Mouse (Mus musculus) midbrain, embryonic 16.5 days (tissue): Measurements from ENCODE around the gene Plpp6. TPM values are rescaled to one million over a fixed set of nuclear protein-coding genes. Genes with fewer than 3 reads are reported as not detected.

Experiments
- ATAC-seq: fragments of 200-750 bp; cut with Nextera tagmentation; 2 replicates; pipeline ENCODE4 v1.8.0; 2017; ENCODE audit warnings: moderate TSS enrichment
- H3K27ac ChIP-seq: fragments of 300-500 bp; sonication (generic); 2 replicates; pipeline ENCODE4 v1.5.1; 2014; ENCODE audit warnings: mild to moderate bottlenecking, low read length, mixed read lengths
- H3K27me3 ChIP-seq: fragments of 300-500 bp; sonication (generic); 2 replicates; pipeline ENCODE4 v1.6.1; 2014; ENCODE audit warnings: low read depth, low read length, mixed read lengths; ENCODE audit not compliant: control insufficient read depth, insufficient read depth
- H3K36me3 ChIP-seq: fragments of 300-500 bp; sonication (generic); 2 replicates; pipeline ENCODE4 v1.6.1; 2014; ENCODE audit warnings: mild to moderate bottlenecking, low read length, moderate library complexity, mixed read lengths; ENCODE audit not compliant: control insufficient read depth, insufficient read depth
- H3K4me1 ChIP-seq: fragments of 300-500 bp; sonication (generic); 2 replicates; pipeline ENCODE4 v1.6.1; 2014; ENCODE audit warnings: mild to moderate bottlenecking, low read length, mixed read lengths; ENCODE audit not compliant: control insufficient read depth, insufficient read depth
- H3K4me2 ChIP-seq: fragments of 300-500 bp; sonication (generic); 2 replicates; pipeline ENCODE4 v1.6.1; 2014; ENCODE audit warnings: mild to moderate bottlenecking, low read length, mixed read lengths
- H3K4me3 ChIP-seq: fragments of 300-500 bp; sonication (generic); 2 replicates; pipeline ENCODE4 v1.5.1; 2014; ENCODE audit warnings: low read depth, mild to moderate bottlenecking, low read length, moderate library complexity, mixed read lengths
- H3K9ac ChIP-seq: fragments of 300-500 bp; sonication (generic); 2 replicates; pipeline ENCODE4 v1.6.1; 2014; ENCODE audit warnings: low read depth, low read length, mixed read lengths
- H3K9me3 ChIP-seq: fragments of 300-500 bp; sonication (generic); replicated peaks from 2 replicates; pipeline ENCODE4 v1.6.1; 2014; ENCODE audit warnings: mild to moderate bottlenecking, low read length, mixed read lengths; ENCODE audit not compliant: control insufficient read depth, poor library complexity, severe bottlenecking
- WGBS: fragments of 180-500 bp; shearing (Covaris S2); extraction: QIAGEN DNeasy Blood & Tissue Kit; methylation state at CpG from one replicate; pipeline ENCODE4 v1.1.7; 2014; 5-methylcytosine and 5-hydroxymethylcytosine counted together
- polyA plus RNA-seq: library from polyadenylated mRNA; unstranded; fragments of >200 nt; fragmentation: Nextera tagmentation; extraction: Ambion mirVana; gene quantifications from 2 replicates; pipeline ENCODE4 v1.2.1, GENCODE M21; 2015

The Plpp6 gene
- polyA plus RNA-seq, 1 experiment from 2014 or later, result 15.2 TPM

DNA sequence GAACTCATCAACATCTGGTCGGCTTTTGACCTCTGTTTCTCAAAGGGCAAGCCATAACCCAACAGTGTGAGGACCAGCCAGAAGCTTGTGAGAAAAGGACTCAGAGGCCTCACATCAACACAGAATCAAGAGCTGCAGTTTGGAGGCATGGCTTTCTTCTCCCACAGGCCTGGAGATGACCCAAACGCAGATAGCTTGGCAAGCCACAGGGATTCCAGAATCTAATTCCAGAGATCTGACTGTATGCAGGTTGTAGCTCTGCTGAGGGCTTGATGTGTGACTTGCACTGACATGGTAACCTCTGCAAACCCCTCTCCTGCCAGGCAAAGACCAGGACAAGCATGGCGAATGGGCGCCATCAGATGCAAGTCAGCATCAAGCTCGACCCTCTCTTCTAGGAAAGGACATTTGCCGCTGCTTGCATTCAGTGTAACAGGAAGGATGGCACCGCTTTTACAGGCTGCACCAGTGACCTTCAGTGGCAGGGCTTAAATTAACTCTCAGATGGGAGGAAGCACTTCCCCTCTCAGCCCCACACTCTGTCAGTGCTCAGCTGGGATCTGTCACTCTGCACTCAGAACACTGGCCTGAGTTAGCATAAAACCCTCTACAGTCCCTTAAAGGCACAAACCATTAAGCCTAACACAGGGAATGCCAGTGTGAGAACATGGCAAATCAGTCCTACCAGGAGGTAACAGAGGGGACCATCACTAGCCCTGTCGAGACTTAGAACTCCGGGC lies 23.4 kb upstream of the Plpp6 start:
- Histone ChIP-seq H3K4me3 (no peak overlapping the region), H3K9me3 (no peaks in the 10 kb centered on the region), H3K27me3 (no peaks in the 10 kb centered on the region), H3K4me2 (no peak overlapping the region), H3K27ac (no peak overlapping the region), H3K36me3 (no peaks in the 10 kb centered on the region), H3K9ac (no peak overlapping the region), H3K4me1 (no peaks in the 10 kb centered on the region)
- WGBS, result 77% methylated on average over 9 of the region's 9 CpGs
- no peak for ATAC-seq

DNA sequence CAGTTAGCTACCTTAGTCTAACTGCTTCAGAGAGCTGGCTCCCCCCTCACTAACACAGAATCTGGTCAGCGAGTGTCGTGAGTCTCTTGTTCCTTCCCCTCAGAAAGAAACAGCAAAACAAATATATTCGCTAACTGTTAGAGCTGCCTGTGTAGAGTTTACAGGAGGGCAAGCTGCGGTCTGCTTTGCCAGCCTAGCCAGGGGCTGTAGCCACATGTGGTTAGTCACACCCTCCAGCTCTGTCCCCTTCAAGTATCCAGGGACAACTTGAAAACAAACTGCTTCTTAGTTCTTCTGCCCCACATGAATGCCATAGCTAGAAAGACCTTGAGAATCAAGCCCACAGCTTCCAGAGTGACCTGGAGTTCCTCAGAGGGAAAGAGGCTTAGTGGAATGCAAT lies 22.5 kb upstream of the Plpp6 start:
- no peak for ATAC-seq

DNA sequence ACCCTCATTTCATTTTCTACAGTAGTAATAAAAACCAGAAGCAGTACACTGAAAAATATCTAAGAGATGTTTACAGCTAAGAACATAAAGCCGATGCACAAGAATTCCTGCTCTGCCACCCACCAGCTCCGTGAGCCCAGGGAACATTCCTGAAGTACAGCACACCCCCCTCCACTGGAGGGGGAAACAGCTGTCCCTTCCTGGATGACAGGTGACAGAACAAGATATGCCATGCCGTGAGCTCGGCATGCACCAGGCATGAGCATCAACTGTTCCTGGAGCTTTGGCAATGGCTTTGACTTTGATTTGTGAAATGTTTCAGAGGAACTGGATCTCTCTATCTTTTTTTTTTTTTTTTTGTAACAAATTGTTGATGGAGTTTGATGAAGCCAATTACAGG lies 17.0 kb upstream of the Plpp6 start:
- Histone ChIP-seq H3K4me1 (no peaks in the 10 kb centered on the region), H3K9ac (no peak overlapping the region), H3K4me3 (no peak overlapping the region), H3K27ac (no peak overlapping the region), H3K27me3 (no peaks in the 10 kb centered on the region), H3K4me2 (no peak overlapping the region), H3K36me3 (no peaks in the 10 kb centered on the region), H3K9me3 (no peaks in the 10 kb centered on the region)
- ATAC-seq, result no peak
- WGBS, result 54% methylated on average over 4 of the region's 4 CpGs

More for the DNA sequence above, 22.5 kb upstream of the Plpp6 start:
- 78% methylated on average over 4 of the region's 4 CpGs for WGBS
- H3K36me3 ChIP-seq, result no peaks in the 10 kb centered on the region
- H3K4me1 ChIP-seq, result no peaks in the 10 kb centered on the region
- no peak overlapping the region for H3K9ac ChIP-seq
- no peak overlapping the region for H3K4me3 ChIP-seq
- no peaks in the 10 kb centered on the region for H3K9me3 ChIP-seq
- H3K27ac ChIP-seq, result no peak overlapping the region
- H3K27me3 ChIP-seq, result no peaks in the 10 kb centered on the region
- H3K4me2 ChIP-seq, result no peak overlapping the region

DNA sequence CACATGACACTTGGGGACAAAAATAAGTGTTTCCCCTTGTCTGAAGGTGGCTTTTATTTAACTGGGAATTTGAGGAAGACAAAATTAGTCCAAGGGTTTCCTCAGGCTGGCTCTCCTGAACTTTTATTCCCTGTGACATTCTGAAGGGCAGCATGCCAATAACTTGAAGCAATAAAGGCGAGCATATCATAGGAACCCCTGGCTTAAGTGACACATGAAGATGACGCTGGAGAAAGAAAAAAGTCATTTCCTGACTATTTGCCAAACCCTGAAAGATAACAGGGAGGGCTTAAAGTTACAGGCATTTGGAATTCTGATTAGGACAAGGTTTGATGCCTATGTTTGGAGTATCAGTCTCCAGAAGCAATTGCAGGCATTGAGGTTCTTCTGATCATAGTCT lies 16.4 kb upstream of the Plpp6 start:
- H3K4me2 ChIP-seq, result no peak overlapping the region
- H3K27me3 ChIP-seq, result no peaks in the 10 kb centered on the region
- H3K9ac ChIP-seq, result no peak overlapping the region
- H3K9me3 ChIP-seq, result no peaks in the 10 kb centered on the region
- no peak overlapping the region for H3K27ac ChIP-seq
- no peaks in the 10 kb centered on the region for H3K36me3 ChIP-seq
- H3K4me3 ChIP-seq, result no peak overlapping the region
- ATAC-seq, result no peak
- WGBS, result 79% methylated on average over 2 of the region's 2 CpGs
- no peaks in the 10 kb centered on the region for H3K4me1 ChIP-seq

DNA sequence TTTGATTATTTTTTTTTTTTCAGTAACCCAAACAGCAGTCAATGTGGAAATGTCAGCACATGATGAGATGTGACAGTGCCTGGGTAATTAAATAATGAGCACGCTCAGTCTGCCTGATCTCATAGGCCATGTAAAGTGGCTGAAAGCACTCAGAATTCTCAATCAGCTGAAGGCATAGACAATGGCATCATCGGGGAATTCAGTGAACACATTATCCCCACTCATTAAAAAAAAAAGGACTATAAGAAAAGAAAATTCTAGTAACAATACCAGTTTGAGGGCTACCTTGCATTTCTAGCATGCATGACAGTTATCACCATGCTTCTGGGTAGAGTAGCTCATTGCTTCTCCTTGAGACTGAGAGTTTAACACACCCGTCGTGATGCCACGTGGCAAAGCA lies 12.5 kb upstream of the Plpp6 start:
- Histone ChIP-seq H3K9ac (no peak overlapping the region), H3K4me3 (no peak overlapping the region), H3K27me3 (no peaks in the 10 kb centered on the region), H3K36me3 (no peaks in the 10 kb centered on the region), H3K4me1 (no peaks in the 10 kb centered on the region), H3K9me3 (no peaks in the 10 kb centered on the region), H3K27ac (no peak overlapping the region), H3K4me2 (no peak overlapping the region)
- no peak for ATAC-seq
- 69% methylated on average over 5 of the region's 5 CpGs for WGBS

DNA sequence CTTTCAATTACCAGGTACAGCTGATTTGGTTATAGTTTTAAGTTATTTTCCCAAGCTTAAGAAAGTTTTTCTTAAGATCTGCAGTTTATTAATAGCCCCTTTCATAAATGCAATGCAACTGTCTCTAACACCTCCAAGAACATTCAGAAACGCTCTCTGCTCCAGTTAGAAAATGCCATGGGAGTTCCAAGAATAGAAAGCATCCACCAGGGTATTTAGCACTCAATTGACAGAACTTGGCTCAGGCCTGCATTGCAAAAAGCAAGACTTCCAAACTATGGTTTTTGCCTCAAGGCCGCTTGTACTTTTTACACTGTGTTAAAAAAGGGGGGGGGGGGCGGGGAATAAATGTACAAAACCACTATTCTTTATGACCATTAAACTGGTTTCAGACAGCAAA lies 640 bp upstream of the Plpp6 start:
- 0 out of 2 replicates have a peak overlapping the region, but pooled peaks have one; percentile 96 for H3K9ac ChIP-seq
- H3K27ac ChIP-seq, result peak overlapping the region; percentile 84; the same call in 1 of the 2 replicates
- H3K4me3 ChIP-seq, result peak overlapping the region; percentile 90; the same call in 1 of the 2 replicates
- H3K4me1 ChIP-seq, result peaks cover 21% of the 10 kb centered on the region
- H3K4me2 ChIP-seq, result peak overlapping the region; percentile 97
- ATAC-seq, result no peak
- no peaks in the 10 kb centered on the region for H3K9me3 ChIP-seq
- H3K36me3 ChIP-seq, result no peaks in the 10 kb centered on the region
- WGBS, result 33% methylated on average over 3 of the region's 3 CpGs
- H3K27me3 ChIP-seq, result no peaks in the 10 kb centered on the region

DNA sequence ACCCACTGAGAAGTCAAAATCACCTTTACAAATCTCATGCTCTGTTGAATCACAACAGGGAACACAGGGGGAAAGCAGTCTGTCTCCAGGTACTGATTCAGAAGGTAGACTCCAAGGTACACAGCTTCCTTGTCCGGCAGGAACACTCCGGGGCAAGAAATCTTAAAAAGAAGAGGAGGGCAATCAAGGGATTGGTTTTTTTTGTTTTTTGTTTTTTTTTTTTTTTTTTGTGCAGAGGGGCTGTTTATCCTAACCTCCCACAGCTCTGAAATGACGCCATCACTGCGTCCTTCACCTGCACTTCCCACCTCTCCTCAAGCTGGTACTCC lies 276 bp upstream of the Plpp6 start:
- Histone ChIP-seq H3K4me3 (peak overlapping the region; percentile 90), H3K27ac (peak overlapping the region; percentile 84; the same call in 1 of the 2 replicates), H3K4me1 (peaks cover 22% of the 10 kb centered on the region), H3K27me3 (no peaks in the 10 kb centered on the region), H3K9ac (peak overlapping the region; percentile 96), H3K9me3 (no peaks in the 10 kb centered on the region), H3K36me3 (no peaks in the 10 kb centered on the region), H3K4me2 (peak overlapping the region; percentile 97)
- WGBS, result 2% methylated on average over 4 of the region's 4 CpGs
- ATAC-seq, result peak; percentile 6; the same call in 1 of the 2 replicates

DNA sequence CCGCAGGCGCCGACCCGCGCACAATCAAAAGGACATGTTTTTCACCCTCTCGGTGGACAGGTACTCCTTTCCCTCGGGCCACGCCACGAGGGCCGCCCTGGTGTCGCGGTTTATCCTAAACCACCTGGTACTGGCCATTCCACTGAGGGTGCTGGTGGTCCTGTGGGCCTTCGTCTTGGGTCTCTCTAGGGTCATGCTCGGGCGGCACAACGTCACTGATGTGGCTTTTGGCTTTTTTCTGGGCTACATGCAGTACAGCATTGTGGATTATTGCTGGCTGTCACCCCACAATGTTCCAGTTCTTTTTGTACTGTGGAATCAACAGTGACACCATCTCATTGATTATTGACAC lies 775 bp downstream of the Plpp6 start:
- Histone ChIP-seq H3K4me1 (peaks cover 22% of the 10 kb centered on the region), H3K27ac (peak overlapping the region; percentile 84), H3K4me3 (peak overlapping the region; percentile 90), H3K4me2 (peak overlapping the region; percentile 97), H3K9ac (peak overlapping the region; percentile 96), H3K27me3 (no peaks in the 10 kb centered on the region), H3K36me3 (no peaks in the 10 kb centered on the region), H3K9me3 (no peaks in the 10 kb centered on the region)
- peak; percentile 44 for ATAC-seq
- 3% methylated on average over 16 of the region's 16 CpGs for WGBS

DNA sequence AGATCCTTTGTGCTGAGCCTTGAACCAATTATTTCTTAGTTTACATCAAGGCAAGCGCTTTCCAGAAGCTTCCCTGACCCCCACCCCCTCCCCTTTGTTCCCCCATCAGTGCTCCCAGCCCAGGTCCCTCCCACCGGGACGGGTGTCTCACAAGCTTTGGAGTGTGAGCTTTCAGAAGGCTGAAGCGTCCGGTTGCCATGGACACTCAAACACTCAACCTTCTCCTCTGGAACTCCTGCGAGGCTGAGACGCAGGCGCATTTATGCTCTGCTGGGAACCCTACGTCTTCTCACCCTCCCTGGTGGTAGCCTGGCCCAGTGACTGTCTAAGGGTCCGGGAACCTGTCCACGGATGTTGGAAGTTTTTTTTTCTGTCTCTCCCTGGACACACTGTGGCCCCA lies 3.9 kb downstream of the Plpp6 start, which contains the start of gene 4430402I18Rik:
Gene 4430402I18Rik, minus strand, starts transcription at position 149 of the 400 bp plus-strand sequence.
- no peaks in the 10 kb centered on the region for H3K36me3 ChIP-seq
- H3K4me3 ChIP-seq, result no peak within 1 kb of the TSS
- H3K27ac ChIP-seq, result no peak within 1 kb of the TSS
- H3K9ac ChIP-seq, result no peak within 1 kb of the TSS
- WGBS, result 2% methylated on average over 11 of the region's 11 CpGs
- peak; percentile 27; the same call in 1 of the 2 replicates for ATAC-seq
- peaks cover 22% of the 10 kb centered on the region for H3K4me1 ChIP-seq
- H3K9me3 ChIP-seq, result no peaks in the 10 kb centered on the region
- peak within 1 kb of the TSS; percentile 41 for H3K4me2 ChIP-seq
- H3K27me3 ChIP-seq, result no peaks in the 10 kb centered on the region
